Mouse (Mus musculus): ENCODE results near the gene Alcam.

- no peak for TF ChIP-seq CTCF (IDR thresholded peaks at IDR 0.05)
- TF ChIP-seq EP300 (IDR thresholded peaks at IDR 0.05): no peak
Measured at GRCm38 (mm10) chr16:52386781-52387300, 67.0 kb downstream of the Alcam start.

Data from lung, postnatal 0 days (tissue).